Mouse (Mus musculus): ENCODE results near the gene Rasd1. TPM values are rescaled to one million over a fixed set of nuclear protein-coding genes. Genes with fewer than 3 reads are reported as not detected.
A peak's percentile ranks its signal among the peaks of the same experiment; 100 is the strongest.
"Not testable (repeated sequence)": the region's sequence is repeated elsewhere in the genome, so short reads cannot be mapped to it uniquely, and the experiment has no call there.

Gene Rasd1
- polyA plus RNA-seq, 1 experiment = 3.0 TPM

DNA sequence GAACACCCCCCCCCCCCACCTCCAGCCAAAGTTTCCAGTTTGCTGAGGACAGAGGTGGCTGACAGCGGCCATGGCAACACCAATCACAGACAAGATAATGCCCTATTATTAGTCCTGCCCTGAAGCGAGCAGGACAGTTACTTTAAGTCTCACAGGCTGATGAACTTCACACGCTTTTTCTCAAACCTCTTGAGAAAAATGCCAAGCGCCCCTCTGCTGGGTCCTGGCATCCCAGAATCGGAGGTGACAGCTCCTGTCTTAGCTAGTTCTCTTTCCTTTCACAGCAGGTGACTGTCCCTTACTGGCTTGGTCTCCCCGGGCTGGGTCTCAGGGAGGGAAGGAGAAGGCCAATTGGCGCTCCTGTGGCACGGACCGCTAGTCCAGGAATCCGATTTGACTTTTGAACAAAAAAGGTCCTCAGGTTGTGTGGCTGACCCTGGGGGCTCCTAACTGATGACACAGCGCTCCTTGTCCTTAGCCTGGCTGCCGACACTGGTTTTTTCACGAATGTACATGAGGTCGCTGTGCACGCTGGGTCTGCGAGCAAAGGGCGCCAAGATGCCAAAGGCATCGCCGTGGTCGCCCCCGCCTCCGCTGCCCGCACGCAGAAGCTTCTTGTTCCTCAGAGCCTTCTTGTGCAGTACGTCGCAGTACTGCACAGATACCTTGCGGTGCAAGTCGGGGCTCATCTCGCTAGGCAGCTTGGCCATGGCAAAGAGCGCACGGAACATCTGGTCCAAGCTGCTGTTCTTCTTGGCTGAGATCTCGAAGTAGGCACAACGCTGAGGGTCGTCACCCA is 1.2 kb downstream of the Rasd1 start:
- no peak for TF ChIP-seq CTCF (IDR thresholded peaks at IDR 0.05; ENCODE audit: insufficient read depth, low read length)
- no peak for TF ChIP-seq POLR2A (IDR thresholded peaks at IDR 0.05; ENCODE audit: borderline replicate concordance, extremely low read depth, low read depth, low read length)
- peak overlapping the region; percentile 49 for H3K4me3 ChIP-seq (replicated peaks; ENCODE audit: extremely low read depth, low read depth, low read length)
- 12% methylated on average over 34 of the region's 34 CpGs for WGBS
- DNase-seq = no peak
- peaks cover 7% of the 10 kb centered on the region; the same call in 1 of the 2 replicates for H3K4me1 ChIP-seq (ENCODE audit: control insufficient read depth, insufficient read depth, low read length)

DNA sequence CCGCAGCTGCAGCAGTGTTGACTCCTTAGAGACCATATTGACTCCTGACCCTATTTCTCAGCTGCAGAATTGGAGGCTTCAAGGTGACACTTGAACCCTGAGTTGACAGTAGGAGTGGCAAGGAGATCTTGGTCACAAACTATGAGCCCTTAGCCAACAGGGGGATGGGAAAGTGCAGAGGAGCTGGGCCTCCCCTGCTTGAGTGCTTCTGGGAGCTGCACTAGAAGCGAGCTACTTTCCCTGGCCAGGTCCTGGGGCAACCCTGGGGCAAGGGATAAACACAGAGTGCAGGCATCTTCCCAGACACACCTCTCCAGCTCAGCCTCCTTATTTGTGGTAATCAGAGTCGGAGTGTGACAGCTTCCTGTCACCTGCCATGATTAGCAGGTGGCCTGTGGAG is 2.2 kb downstream of the Rasd1 start:
- WGBS = 74% methylated on average over 3 of the region's 3 CpGs
- H3K4me1 ChIP-seq (ENCODE audit: control insufficient read depth, insufficient read depth, low read length) = peaks cover 7% of the 10 kb centered on the region; the same call in 1 of the 2 replicates
- DNase-seq = no peak

GRCm38 (mm10) chr11:59961338-59961875 is 3.3 kb downstream of the Rasd1 start:
- no peak overlapping the region for H3K4me3 ChIP-seq (replicated peaks; ENCODE audit: extremely low read depth, low read depth, low read length)
- no peak for DNase-seq
- TF ChIP-seq POLR2A (IDR thresholded peaks at IDR 0.05; ENCODE audit: borderline replicate concordance, extremely low read depth, low read depth, low read length) (no peak), CTCF (IDR thresholded peaks at IDR 0.05; ENCODE audit: insufficient read depth, low read length) (no peak)
- 76% methylated on average over 9 of the region's 9 CpGs for WGBS
- H3K4me1 ChIP-seq (ENCODE audit: control insufficient read depth, insufficient read depth, low read length) = peaks cover 7% of the 10 kb centered on the region; the same call in 1 of the 2 replicates

More for the DNA sequence above, 2.2 kb downstream of the Rasd1 start:
- TF ChIP-seq POLR2A (IDR thresholded peaks at IDR 0.05; ENCODE audit: borderline replicate concordance, extremely low read depth, low read depth, low read length) (no peak), CTCF (IDR thresholded peaks at IDR 0.05; ENCODE audit: insufficient read depth, low read length) (no peak)
- no peak overlapping the region for H3K4me3 ChIP-seq (replicated peaks; ENCODE audit: extremely low read depth, low read depth, low read length)

DNA sequence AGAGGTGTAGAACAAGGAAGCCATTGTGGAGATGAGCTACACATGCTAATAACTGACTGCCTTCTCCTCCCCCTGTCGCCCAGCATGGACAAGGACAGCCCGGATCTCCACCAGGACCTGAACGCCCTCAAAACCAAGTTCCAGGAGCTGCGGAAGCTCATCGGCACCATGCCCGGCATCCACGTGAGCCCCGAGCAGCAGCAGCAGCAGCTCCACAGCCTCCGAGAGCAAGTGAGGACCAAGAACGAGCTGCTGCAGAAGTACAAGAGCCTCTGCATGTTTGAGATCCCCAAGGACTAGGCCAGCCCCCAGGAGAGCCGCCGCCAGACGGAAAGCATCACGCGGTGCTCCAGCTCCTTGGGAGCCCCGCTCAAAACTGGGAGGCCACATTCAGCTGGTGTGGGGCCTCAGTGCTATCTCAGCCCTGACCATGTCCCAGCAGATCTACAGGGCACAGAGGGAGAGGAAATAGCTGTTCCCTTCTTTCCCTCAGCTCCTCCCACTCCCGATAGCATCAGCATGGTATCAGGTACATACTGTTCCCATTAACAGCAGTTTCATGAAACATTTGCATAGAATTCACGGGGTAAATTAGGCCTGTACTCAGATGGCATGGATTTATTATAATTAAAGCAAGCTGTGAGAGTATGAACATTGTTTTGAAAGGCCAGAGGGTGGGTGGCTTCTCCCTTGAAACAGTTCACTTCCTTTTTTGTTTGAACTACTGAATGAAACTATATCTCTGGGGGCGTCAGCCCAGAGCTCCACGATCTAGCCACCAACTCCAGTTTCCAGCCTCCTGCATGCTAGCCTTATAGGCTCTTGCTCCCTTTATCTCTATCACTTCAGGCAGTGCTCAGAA is 4.0 kb downstream of the Rasd1 start:
- Histone ChIP-seq H3K4me1 (ENCODE audit: control insufficient read depth, insufficient read depth, low read length) (peaks cover 7% of the 10 kb centered on the region; the same call in 1 of the 2 replicates), H3K4me3 (replicated peaks; ENCODE audit: extremely low read depth, low read depth, low read length) (no peak overlapping the region)
- WGBS = 85% methylated on average over 20 of the region's 20 CpGs
- no peak for TF ChIP-seq CTCF (IDR thresholded peaks at IDR 0.05; ENCODE audit: insufficient read depth, low read length)
- TF ChIP-seq POLR2A (IDR thresholded peaks at IDR 0.05; ENCODE audit: borderline replicate concordance, extremely low read depth, low read depth, low read length) = no peak
- no peak for DNase-seq

DNA sequence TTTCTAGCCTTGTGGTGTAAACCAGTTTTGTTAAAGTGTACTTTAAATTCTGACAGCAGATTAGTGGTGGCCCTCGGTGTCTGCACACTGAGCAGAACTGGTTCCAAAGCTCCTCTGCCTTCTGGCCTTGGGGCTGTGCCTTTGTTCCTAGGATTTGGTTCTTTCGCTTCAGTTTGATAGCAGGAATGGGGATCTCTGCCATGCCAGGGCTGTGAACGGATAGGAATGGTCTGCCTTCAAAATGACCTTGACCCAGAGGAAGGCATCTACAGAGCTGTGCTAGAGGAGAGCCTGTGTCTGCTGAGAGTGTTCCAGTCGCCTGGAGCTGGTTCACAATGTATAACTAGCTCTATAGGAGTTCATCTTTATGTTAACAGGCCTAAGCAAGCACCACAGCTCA is 5.3 kb downstream of the Rasd1 start:
- no peak for DNase-seq
- 66% methylated on average over 4 of the region's 4 CpGs for WGBS
- Histone ChIP-seq H3K4me3 (replicated peaks; ENCODE audit: extremely low read depth, low read depth, low read length) (no peak overlapping the region), H3K4me1 (ENCODE audit: control insufficient read depth, insufficient read depth, low read length) (peaks cover 7% of the 10 kb centered on the region; the same call in 1 of the 2 replicates)
- TF ChIP-seq CTCF (IDR thresholded peaks at IDR 0.05; ENCODE audit: insufficient read depth, low read length) (no peak), POLR2A (IDR thresholded peaks at IDR 0.05; ENCODE audit: borderline replicate concordance, extremely low read depth, low read depth, low read length) (no peak)

DNA sequence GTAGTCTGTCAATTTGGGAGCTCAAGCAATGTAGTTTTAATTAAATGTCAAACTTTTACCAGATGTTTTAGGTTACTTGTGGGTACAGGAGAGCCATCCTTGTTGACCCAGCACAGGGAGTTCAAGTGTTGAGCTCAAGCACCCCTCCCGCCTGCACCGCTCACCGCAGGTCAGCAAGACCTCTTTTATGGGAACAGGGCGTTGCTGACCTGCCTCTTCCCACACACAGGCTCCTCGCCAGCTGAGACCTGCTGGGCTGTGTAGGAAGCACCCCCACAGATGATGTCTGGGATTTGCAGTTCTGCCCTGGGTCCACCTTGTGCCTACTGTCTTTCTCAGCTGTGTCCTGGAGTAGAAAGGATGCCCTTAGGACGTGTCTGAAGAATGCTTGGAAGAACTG is 8.0 kb downstream of the Rasd1 start:
- peak; percentile 50 for DNase-seq
- no peak for TF ChIP-seq CTCF (IDR thresholded peaks at IDR 0.05; ENCODE audit: insufficient read depth, low read length)
- H3K4me1 ChIP-seq (ENCODE audit: control insufficient read depth, insufficient read depth, low read length) = 0 out of 2 replicates have a peak, but pooled peaks cover 2% of the 10 kb centered on the region
- WGBS = 62% methylated on average over 6 of the region's 6 CpGs
- no peak overlapping the region for H3K4me3 ChIP-seq (replicated peaks; ENCODE audit: extremely low read depth, low read depth, low read length)

DNA sequence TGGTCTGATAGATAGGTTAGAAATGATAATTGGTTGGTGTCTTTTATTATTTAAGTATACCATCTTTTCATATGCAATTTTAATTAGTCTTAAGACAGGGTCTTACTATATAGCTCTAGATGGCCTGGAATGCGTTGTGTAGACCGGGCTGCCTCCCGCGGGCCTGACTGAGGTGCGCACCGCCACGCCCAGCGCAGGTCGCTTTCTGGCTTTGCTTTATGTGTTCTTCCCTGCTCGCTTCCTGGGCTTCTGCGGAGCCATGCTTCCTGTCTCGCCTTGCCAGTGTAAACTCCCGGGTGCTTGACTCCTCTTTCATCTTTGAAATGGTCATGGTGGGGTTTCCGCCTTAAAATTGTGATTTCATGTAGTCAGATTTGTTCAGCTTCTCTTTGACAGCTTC is 11.9 kb downstream of the Rasd1 start:
- DNase-seq = no peak
- no peak overlapping the region for H3K4me3 ChIP-seq (replicated peaks; ENCODE audit: extremely low read depth, low read depth, low read length)
- H3K4me1 ChIP-seq (ENCODE audit: control insufficient read depth, insufficient read depth, low read length) = peaks cover 4% of the 10 kb centered on the region; the same call in 1 of the 2 replicates
- 41% methylated on average over 14 of the region's 14 CpGs for WGBS
- TF ChIP-seq CTCF (IDR thresholded peaks at IDR 0.05; ENCODE audit: insufficient read depth, low read length) (no peak), POLR2A (IDR thresholded peaks at IDR 0.05; ENCODE audit: borderline replicate concordance, extremely low read depth, low read depth, low read length) (no peak)

- TF ChIP-seq CTCF (IDR thresholded peaks at IDR 0.05; ENCODE audit: insufficient read depth, low read length) (no peak), POLR2A (IDR thresholded peaks at IDR 0.05; ENCODE audit: borderline replicate concordance, extremely low read depth, low read depth, low read length) (0 out of 2 replicates have a peak, but pooled peaks have one; percentile 2)
- H3K4me1 ChIP-seq (ENCODE audit: control insufficient read depth, insufficient read depth, low read length) = peaks cover 7% of the 10 kb centered on the region; the same call in 1 of the 2 replicates
- WGBS = 3% methylated on average over 16 of the region's 16 CpGs
- DNase-seq = no peak
- H3K4me3 ChIP-seq (replicated peaks; ENCODE audit: extremely low read depth, low read depth, low read length) = peak overlapping the region; percentile 74
These were observed 16.4 kb downstream of the Rasd1 start for GRCm38 (mm10) chr11:59948401-59948767.

DNA sequence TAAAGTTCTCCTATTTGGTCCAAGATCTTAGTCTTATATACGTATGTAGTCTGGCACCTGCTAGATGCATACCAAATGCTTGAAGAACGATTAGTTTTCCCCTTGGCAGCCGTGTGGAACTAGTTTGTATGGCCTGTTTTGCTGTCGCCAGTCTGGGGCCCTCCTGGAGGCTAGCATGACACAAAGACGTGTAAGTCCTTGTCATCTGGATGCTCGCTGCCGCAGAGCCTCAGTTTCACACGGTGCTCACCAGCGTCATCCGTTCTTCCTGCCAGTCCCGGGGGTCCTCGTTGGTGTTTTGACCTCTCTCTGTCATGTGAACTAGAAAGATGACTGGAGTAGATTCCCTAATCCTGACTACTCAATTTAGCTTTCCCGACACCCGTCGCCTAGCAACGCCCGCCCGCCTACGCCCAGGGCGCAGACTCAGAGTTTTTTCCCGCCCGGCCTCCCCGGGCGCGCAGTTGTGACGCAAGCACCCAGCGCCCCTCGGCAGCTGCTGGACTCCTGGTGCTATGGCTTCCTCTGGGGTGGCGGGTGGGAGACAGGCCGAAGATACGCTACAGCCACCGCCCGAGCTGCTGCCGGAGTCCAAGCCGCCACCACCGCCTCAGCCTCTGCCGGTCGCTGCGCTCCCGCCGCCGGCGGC is 16.9 kb downstream of the Rasd1 start, which contains the start of gene Med9:
Gene Med9, plus strand, starts transcription at position 455 of the 649 bp plus-strand sequence.
- H3K4me1 ChIP-seq (ENCODE audit: control insufficient read depth, insufficient read depth, low read length) = peaks cover 7% of the 10 kb centered on the region; the same call in 1 of the 2 replicates
- peak within 1 kb of the TSS; percentile 74 for H3K4me3 ChIP-seq (replicated peaks; ENCODE audit: extremely low read depth, low read depth, low read length)
- no peak for TF ChIP-seq CTCF (IDR thresholded peaks at IDR 0.05; ENCODE audit: insufficient read depth, low read length)
- peak; percentile 51; the same call in 1 of the 2 replicates for TF ChIP-seq POLR2A (IDR thresholded peaks at IDR 0.05; ENCODE audit: borderline replicate concordance, extremely low read depth, low read depth, low read length)
- whole genome bisulfite sequencing = 2% methylated on average over 43 of the region's 43 CpGs
- DNase-seq = peak; percentile 94

DNA sequence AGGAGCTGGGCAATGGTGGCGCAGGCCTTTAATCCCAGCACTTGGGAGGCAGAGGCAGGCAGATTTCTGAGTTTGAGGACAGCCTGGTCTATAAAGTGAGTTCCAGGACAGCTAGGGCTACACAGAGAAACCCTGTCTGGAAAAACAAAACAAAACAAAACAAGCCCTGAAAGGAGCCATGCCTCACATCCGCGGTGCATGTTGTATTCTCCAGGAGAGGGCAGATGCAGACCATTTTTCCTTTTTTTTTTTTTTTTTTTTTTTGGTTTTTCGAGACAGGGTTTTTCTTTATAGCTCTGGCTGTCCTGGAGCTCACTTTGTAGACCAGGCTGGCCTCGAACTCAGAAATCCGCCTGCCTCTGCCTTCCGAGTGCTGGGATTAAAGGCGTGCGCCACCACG is 19.9 kb downstream of the Rasd1 start:
- WGBS = 91% methylated on average over 9 of the region's 10 CpGs
- not testable (repeated sequence) for H3K4me3 ChIP-seq (replicated peaks; ENCODE audit: extremely low read depth, low read depth, low read length)

More for the DNA sequence above, 19.9 kb downstream of the Rasd1 start:
- DNase-seq; H3K4me1 ChIP-seq (ENCODE audit: control insufficient read depth, insufficient read depth, low read length): not testable (repeated sequence)
